Mouse (Mus musculus) stomach, postnatal 0 days (tissue): ENCODE results near the gene Slc44a4. TPM values are rescaled to one million over a fixed set of nuclear protein-coding genes. Genes with fewer than 3 reads are reported as not detected.
A peak's percentile ranks its signal among the peaks of the same experiment; 100 is the strongest.
"Not testable (repeated sequence)": the region's sequence is repeated elsewhere in the genome, so short reads cannot be mapped to it uniquely, and the experiment has no call there.

Source experiments
- ATAC-seq: fragments of 200-750 bp; cut with Nextera tagmentation; 2 replicates; pipeline ENCODE4 v1.8.0; 2017; ENCODE audit not compliant: low FRiP score, low TSS enrichment
- DNase-seq: peaks from one replicate; pipeline ENCODE4 v3.0.0-alpha.2; 2016; ENCODE audit warnings: low spot score
- H3K27ac ChIP-seq: fragments of 300-500 bp; sonication (generic); replicated peaks from 2 replicates; pipeline ENCODE4 v1.5.1; 2014; ENCODE audit warnings: mild to moderate bottlenecking, control low read depth
- H3K27me3 ChIP-seq: fragments of 300-500 bp; sonication (generic); 2 replicates; pipeline ENCODE4 v1.6.1; 2014; ENCODE audit warnings: low read length; ENCODE audit not compliant: control insufficient read depth, insufficient read depth
- H3K36me3 ChIP-seq: fragments of 300-500 bp; sonication (generic); 2 replicates; pipeline ENCODE4 v1.6.1; 2014; ENCODE audit warnings: low read length, mixed read lengths; ENCODE audit not compliant: control insufficient read depth, insufficient read depth
- H3K4me1 ChIP-seq: fragments of 300-500 bp; sonication (generic); replicated peaks from 2 replicates; pipeline ENCODE4 v1.6.1; 2014; ENCODE audit warnings: antibody characterized with exemption; ENCODE audit not compliant: control insufficient read depth, insufficient read depth
- H3K4me2 ChIP-seq: fragments of 300-500 bp; sonication (generic); replicated peaks from 2 replicates; pipeline ENCODE4 v1.6.1; 2014; ENCODE audit warnings: low read depth, mild to moderate bottlenecking, control low read depth, moderate library complexity
- H3K4me3 ChIP-seq: fragments of 300-500 bp; sonication (generic); 2 replicates; pipeline ENCODE4 v1.5.1; 2014; ENCODE audit warnings: low read depth, low read length, control low read depth
- H3K9ac ChIP-seq: fragments of 300-500 bp; sonication (generic); 2 replicates; pipeline ENCODE4 v1.6.1; 2014; ENCODE audit warnings: mild to moderate bottlenecking, low read length, control low read depth, mixed read lengths
- H3K9me3 ChIP-seq: fragments of 300-500 bp; sonication (generic); 2 replicates; pipeline ENCODE4 v1.6.1; 2016; ENCODE audit warnings: low read length; ENCODE audit not compliant: control insufficient read depth
- CTCF ChIP-seq: IDR thresholded peaks from 2 replicates; pipeline ENCODE4 v1.5.1; 2016; ENCODE audit warnings: antibody characterized with exemption, low read depth, mild to moderate bottlenecking, moderate library complexity
- EP300 ChIP-seq: optimal IDR thresholded peaks from 2 replicates; pipeline ENCODE3; 2016; ENCODE audit warnings: antibody characterized with exemption
- WGBS: fragments of 180-500 bp; shearing (Covaris S2); extraction: QIAGEN DNeasy Blood & Tissue Kit; methylation state at CpG from one replicate; pipeline ENCODE4 v1.1.7; 2014; 5-methylcytosine and 5-hydroxymethylcytosine counted together
- polyA plus RNA-seq: library from polyadenylated mRNA; unstranded; fragments of >200 nt; fragmentation: Nextera tagmentation; extraction: Ambion mirVana; gene quantifications from 2 replicates; pipeline ENCODE4 v1.2.1, GENCODE M21; 2015

Slc44a4 gene
- polyA plus RNA-seq, 1 experiment from 2014 or later = 31.2 TPM

GRCm38 (mm10) chr17:34947606-34948005 lies 33.3 kb downstream of the Slc44a4 start:
- DNase-seq = peak; percentile 56
- no peaks in the 10 kb centered on the region for H3K9me3 ChIP-seq
- ATAC-seq = no peak
- H3K9ac ChIP-seq = no peak overlapping the region
- TF ChIP-seq EP300 (no peak), CTCF (peak; percentile 70)
- H3K36me3 ChIP-seq = 0 out of 2 replicates have a peak, but pooled peaks cover 7% of the 10 kb centered on the region
- H3K27ac ChIP-seq = no peak overlapping the region
- H3K4me2 ChIP-seq = no peak overlapping the region
- peaks cover 5% of the 10 kb centered on the region; the same call in 1 of the 2 replicates for H3K4me1 ChIP-seq
- whole genome bisulfite sequencing = 15% methylated on average over 8 of the region's 8 CpGs
- H3K27me3 ChIP-seq = no peaks in the 10 kb centered on the region
- no peak overlapping the region for H3K4me3 ChIP-seq

GRCm38 (mm10) chr17:34948721-34949552 lies 34.7 kb downstream of the Slc44a4 start:
- not testable (repeated sequence) for H3K9ac ChIP-seq, DNase-seq, H3K4me1 ChIP-seq, H3K4me3 ChIP-seq, H3K27me3 ChIP-seq, H3K27ac ChIP-seq, H3K36me3 ChIP-seq, H3K4me2 ChIP-seq, H3K9me3 ChIP-seq, ATAC-seq
- 58% methylated on average over 9 of the region's 9 CpGs for WGBS

DNA sequence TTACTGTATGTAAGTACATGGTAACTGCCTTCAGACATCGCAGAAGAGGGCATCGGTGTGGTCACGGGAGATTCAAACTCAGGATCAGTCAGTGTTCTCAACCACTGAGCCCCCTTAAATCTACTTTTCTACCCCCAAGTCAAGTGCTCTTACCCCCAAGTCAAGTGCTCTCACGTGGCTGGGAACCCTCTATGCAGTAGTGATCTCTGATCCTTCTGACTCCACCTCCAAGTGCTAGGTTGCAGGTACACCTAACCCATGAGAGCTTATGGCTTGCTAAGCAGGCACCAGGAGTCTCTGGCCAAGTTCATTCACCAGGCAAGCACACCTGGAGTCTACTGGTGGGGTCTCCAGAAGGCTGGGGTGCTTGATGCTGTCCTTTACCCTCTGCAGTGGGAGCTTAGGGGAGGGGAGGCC lies 35.3 kb downstream of the Slc44a4 start:
- 32% methylated on average over 4 of the region's 4 CpGs for WGBS
- no peak overlapping the region for H3K4me2 ChIP-seq

DNA sequence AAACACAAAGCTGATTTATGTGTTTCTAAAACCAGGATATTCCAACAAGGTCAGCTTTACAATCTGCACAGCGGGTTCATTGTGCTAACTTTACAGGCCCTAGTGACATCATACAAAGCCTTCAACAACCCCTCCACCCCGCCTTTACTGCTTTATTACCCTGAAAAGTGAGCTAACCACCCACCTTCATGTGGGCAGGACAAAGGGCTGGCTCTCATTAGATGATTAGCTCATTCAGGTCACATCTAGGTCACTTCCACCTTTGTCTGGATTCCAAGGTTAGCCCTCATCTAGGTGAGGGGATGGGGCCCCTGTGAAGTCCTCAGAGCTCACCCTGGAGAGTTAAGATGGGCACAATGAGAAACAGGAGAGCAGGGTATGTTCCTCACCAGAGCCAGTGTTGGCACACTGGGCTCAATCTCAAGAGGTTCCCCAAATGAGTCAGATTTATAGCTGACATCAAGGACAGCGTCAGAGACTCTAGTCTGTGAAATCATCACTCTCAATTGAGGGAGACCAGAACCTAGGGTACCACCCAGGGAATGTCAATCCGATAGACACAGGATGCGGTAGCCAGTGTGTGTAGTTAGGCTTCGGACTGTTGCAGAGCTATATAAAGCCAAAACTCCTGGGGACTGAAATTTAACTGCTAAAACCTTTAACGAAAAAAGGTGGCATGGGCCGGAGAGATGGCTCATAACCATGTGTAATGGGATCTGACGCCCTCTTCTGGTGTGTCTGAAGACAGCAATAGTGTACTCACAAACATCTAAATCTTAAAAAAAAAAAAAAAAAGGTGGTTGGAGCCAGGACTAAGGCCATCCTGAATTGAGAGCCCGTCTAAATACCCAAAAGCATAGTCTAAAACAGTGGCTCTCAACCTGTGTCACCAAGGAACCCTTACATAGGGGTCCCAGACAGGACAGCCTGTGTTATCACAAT lies 36.5 kb downstream of the Slc44a4 start:
- H3K9ac ChIP-seq = peak overlapping the region; percentile 83
- 0 out of 2 replicates have a peak, but pooled peaks cover 7% of the 10 kb centered on the region for H3K36me3 ChIP-seq
- TF ChIP-seq EP300 = no peak
- peak; percentile 48 for TF ChIP-seq CTCF
- ATAC-seq (no peak), DNase-seq (no peak)
- H3K4me2 ChIP-seq = peak overlapping the region; percentile 64
- H3K4me3 ChIP-seq = peak overlapping the region; percentile 74
- no peaks in the 10 kb centered on the region for H3K27me3 ChIP-seq
- peak overlapping the region; percentile 4; the same call in 1 of the 2 replicates for H3K27ac ChIP-seq
- no peaks in the 10 kb centered on the region for H3K9me3 ChIP-seq
- WGBS = 25% methylated on average over 10 of the region's 10 CpGs
- H3K4me1 ChIP-seq = peaks cover 5% of the 10 kb centered on the region; the same call in 1 of the 2 replicates

More for the DNA sequence above, 35.3 kb downstream of the Slc44a4 start:
- no peak for DNase-seq
- ATAC-seq = no peak
- H3K4me3 ChIP-seq = no peak overlapping the region
- no peak overlapping the region for H3K9ac ChIP-seq
- no peak overlapping the region for H3K27ac ChIP-seq
- TF ChIP-seq EP300 (no peak), CTCF (no peak)
- peaks cover 5% of the 10 kb centered on the region; the same call in 1 of the 2 replicates for H3K4me1 ChIP-seq
- H3K36me3 ChIP-seq = 0 out of 2 replicates have a peak, but pooled peaks cover 7% of the 10 kb centered on the region
- H3K9me3 ChIP-seq = no peaks in the 10 kb centered on the region
- H3K27me3 ChIP-seq = no peaks in the 10 kb centered on the region

DNA sequence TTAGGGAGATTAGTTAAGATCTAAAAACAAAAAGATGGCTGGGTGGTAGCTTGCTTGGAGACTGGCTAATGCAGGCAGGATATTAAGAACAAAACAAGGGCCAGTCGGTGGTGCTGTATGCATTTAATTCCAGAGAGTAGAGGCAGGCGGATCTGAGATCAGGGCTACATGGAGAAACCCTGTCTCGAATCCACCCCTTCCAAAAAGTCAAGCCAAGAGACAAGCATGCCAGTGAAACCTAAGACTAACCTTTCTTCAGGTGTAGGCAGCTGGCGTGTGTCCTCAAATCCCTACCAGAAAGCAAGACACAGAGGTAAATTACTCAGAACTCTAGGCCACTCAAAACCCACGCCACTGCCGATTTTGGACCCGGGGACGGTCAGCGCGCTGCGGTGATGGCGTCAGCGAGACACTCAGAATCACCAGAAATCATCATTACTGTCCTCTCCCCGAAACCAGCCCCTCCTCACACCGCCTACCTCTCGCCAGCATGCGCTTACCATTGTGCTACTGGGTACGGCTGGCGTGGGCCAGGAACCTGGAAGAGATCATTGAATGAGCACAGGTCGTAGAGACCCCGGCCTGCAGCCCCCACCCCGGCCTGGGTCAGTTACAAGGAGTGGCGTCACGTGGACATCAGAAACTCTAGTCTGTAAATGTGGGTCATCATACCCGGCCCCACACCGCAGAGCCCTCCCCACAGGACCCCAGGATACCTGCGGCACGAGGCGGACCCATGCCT lies 37.5 kb downstream of the Slc44a4 start:
- H3K27ac ChIP-seq = peak overlapping the region; percentile 80
- under 1% methylated on average over 29 of the region's 29 CpGs for WGBS
- peaks cover 5% of the 10 kb centered on the region; the same call in 1 of the 2 replicates for H3K4me1 ChIP-seq
- ATAC-seq (peak; percentile 40; the same call in 1 of the 2 replicates), DNase-seq (no peak)
- H3K4me2 ChIP-seq = peak overlapping the region; percentile 64
- no peaks in the 10 kb centered on the region for H3K27me3 ChIP-seq
- no peak for TF ChIP-seq CTCF
- no peaks in the 10 kb centered on the region for H3K9me3 ChIP-seq
- peak overlapping the region; percentile 74 for H3K4me3 ChIP-seq
- peak overlapping the region; percentile 83 for H3K9ac ChIP-seq
- 0 out of 2 replicates have a peak, but pooled peaks cover 7% of the 10 kb centered on the region for H3K36me3 ChIP-seq
